Mouse (Mus musculus): Measurements from ENCODE around the gene Il34. TPM values are rescaled to one million over a fixed set of nuclear protein-coding genes. Genes with fewer than 3 reads are reported as not detected.

The Il34 gene
- polyA plus RNA-seq, 1 experiment from 2014 or later, result 1.2 TPM

DNA sequence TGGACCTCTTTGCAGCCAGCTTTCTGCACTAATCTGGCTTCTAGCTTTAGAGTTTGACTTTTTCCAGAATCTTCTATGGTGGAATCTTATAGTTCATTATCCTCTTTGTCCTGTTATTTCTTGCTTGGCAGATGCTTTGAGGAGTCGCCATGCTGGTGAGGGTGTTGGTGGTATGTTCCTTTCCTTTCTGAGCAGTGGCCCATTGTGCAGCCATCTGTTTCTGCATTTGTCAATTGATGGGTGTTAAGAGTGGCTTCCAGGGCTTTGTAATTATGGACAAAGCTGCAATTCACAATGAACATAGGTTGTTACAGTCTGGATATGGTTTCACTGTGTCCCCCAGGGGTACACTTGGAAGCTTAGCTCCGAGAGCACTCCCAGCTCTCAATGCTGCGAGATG is 41.1 kb downstream of the Il34 start:
- Histone ChIP-seq H3K9ac (replicated peaks; ENCODE audit: low read depth, low read length) (no peak overlapping the region), H3K4me2 (replicated peaks; ENCODE audit: low read depth, low read length) (no peak overlapping the region), H3K36me3 (ENCODE audit: control insufficient read depth, insufficient read depth, low read length) (no peaks in the 10 kb centered on the region), H3K4me1 (ENCODE audit: control insufficient read depth, insufficient read depth, low read length) (peaks cover 8% of the 10 kb centered on the region; the same call in 1 of the 2 replicates), H3K27me3 (ENCODE audit: control insufficient read depth, insufficient read depth, low read length) (no peaks in the 10 kb centered on the region), H3K27ac (ENCODE audit: low read length) (no peak overlapping the region), H3K4me3 (ENCODE audit: low read depth, low read length) (no peak overlapping the region), H3K9me3 (ENCODE audit: control insufficient read depth, low read depth, low read length) (no peaks in the 10 kb centered on the region)
- no peak for ATAC-seq (ENCODE audit: insufficient number of reproducible peaks, insufficient read depth, low FRiP score, low read depth)
- 75% methylated on average over 3 of the region's 3 CpGs for WGBS

DNA sequence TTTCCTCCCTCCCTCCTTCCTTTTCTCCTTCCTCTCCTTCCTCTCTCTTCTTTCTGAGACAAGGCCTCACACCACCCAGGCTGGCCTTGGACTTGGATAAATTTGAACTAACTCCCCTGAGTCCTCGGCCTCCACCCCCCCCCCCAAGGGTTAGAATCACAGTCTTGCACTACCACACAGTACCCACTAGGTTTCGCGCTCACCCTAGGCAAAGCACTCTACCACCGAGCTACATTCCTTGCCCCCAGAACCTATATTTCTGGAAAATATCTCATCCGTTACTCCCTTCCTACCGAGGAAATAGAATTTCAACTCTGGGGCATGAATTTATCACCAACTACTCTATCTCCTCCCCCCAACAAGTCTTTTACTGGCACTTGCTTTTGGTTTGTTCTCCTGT is 43.7 kb downstream of the Il34 start:
- H3K9me3 ChIP-seq (ENCODE audit: control insufficient read depth, low read depth, low read length), result no peaks in the 10 kb centered on the region
- H3K4me1 ChIP-seq (ENCODE audit: control insufficient read depth, insufficient read depth, low read length), result peaks cover 8% of the 10 kb centered on the region; the same call in 1 of the 2 replicates
- no peaks in the 10 kb centered on the region for H3K36me3 ChIP-seq (ENCODE audit: control insufficient read depth, insufficient read depth, low read length)
- no peak overlapping the region for H3K4me2 ChIP-seq (replicated peaks; ENCODE audit: low read depth, low read length)
- no peak overlapping the region for H3K9ac ChIP-seq (replicated peaks; ENCODE audit: low read depth, low read length)
- no peak overlapping the region for H3K27ac ChIP-seq (ENCODE audit: low read length)
- no peak overlapping the region for H3K4me3 ChIP-seq (ENCODE audit: low read depth, low read length)
- 51% methylated on average over 6 of the region's 6 CpGs for WGBS
- H3K27me3 ChIP-seq (ENCODE audit: control insufficient read depth, insufficient read depth, low read length), result no peaks in the 10 kb centered on the region
- no peak for ATAC-seq (ENCODE audit: insufficient number of reproducible peaks, insufficient read depth, low FRiP score, low read depth)

DNA sequence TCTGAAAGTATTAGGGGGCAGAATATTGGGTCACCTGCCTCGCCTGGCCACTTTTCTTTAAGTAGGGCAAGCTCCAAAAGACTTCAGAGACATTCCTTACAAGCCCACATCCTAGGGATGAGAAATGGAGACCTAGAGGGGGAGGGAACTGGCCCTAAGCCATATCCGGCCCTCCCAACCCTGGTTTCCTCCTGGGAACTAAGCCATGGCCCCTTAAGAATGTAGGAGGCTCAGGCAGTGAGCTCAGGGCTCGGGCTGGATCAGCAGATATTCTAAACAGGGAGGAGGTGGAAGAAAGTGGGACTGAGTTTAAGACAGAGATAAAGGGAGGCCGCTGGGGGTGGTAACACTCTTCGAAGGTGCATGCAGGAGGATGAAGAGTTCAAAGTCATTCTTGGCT is 44.5 kb downstream of the Il34 start:
- Histone ChIP-seq H3K27ac (ENCODE audit: low read length) (no peak overlapping the region), H3K4me3 (ENCODE audit: low read depth, low read length) (no peak overlapping the region), H3K27me3 (ENCODE audit: control insufficient read depth, insufficient read depth, low read length) (no peaks in the 10 kb centered on the region), H3K4me2 (replicated peaks; ENCODE audit: low read depth, low read length) (no peak overlapping the region), H3K4me1 (ENCODE audit: control insufficient read depth, insufficient read depth, low read length) (peaks cover 8% of the 10 kb centered on the region; the same call in 1 of the 2 replicates), H3K36me3 (ENCODE audit: control insufficient read depth, insufficient read depth, low read length) (no peaks in the 10 kb centered on the region), H3K9me3 (ENCODE audit: control insufficient read depth, low read depth, low read length) (no peaks in the 10 kb centered on the region), H3K9ac (replicated peaks; ENCODE audit: low read depth, low read length) (no peak overlapping the region)
- no peak for ATAC-seq (ENCODE audit: insufficient number of reproducible peaks, insufficient read depth, low FRiP score, low read depth)
- WGBS, result 44% methylated on average over 5 of the region's 5 CpGs

DNA sequence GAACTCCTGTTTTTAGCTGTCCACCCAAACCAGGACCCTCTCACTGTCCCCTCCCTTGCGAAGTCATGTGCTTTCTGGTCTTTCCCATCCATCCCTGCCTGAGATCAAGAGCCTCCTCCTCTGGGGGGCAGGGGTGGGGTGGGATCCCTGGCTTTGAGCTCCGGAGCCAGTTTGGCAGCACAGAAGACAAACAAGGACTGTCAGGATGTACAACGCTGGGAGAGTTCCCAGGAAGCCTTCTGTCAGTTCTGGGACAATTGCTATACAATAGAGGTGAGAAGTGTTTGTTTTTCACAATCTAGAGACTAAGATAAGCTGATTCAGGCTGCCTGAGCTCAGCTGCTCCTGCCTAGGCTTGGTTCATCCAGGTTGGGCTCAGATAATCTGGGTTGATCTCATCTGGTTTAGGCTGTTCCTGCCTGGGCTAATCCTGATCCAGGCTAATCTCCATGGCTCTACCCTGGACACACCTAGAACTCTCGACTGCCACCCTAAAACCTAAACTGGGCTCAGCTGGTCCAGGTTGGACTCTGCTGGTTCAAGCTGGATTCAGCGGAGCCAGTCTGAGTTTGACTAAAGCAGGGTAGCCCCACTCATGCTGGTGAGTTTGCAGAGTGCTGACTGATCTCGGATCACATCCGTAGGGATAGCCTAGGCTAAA is 45.3 kb downstream of the Il34 start:
- Histone ChIP-seq H3K9ac (replicated peaks; ENCODE audit: low read depth, low read length) (no peak overlapping the region), H3K9me3 (ENCODE audit: control insufficient read depth, low read depth, low read length) (no peaks in the 10 kb centered on the region), H3K36me3 (ENCODE audit: control insufficient read depth, insufficient read depth, low read length) (no peaks in the 10 kb centered on the region), H3K4me2 (replicated peaks; ENCODE audit: low read depth, low read length) (no peak overlapping the region), H3K4me1 (ENCODE audit: control insufficient read depth, insufficient read depth, low read length) (peaks cover 8% of the 10 kb centered on the region; the same call in 1 of the 2 replicates), H3K4me3 (ENCODE audit: low read depth, low read length) (no peak overlapping the region), H3K27me3 (ENCODE audit: control insufficient read depth, insufficient read depth, low read length) (no peaks in the 10 kb centered on the region), H3K27ac (ENCODE audit: low read length) (no peak overlapping the region)
- WGBS, result 59% methylated on average over 7 of the region's 7 CpGs
- no peak for ATAC-seq (ENCODE audit: insufficient number of reproducible peaks, insufficient read depth, low FRiP score, low read depth)

DNA sequence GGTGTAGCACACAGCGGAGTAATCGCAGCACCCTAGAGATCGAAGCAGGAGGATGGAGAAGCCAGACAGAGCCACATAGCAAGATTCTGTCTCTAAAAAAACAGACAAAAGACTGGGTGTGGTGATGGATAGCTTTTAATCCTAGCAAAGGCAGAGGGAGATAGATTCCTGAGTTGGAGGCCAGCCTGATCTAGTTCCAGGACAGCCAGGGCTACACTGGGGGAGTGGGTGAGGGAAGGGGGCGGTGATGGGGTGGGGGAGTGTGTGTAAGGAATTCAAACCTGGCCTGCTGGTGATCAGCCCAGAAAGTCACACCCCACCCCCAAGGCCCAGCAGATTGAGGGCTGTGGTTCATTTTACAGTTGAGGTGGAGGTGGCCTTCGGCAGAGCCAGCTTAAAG is 49.5 kb downstream of the Il34 start:
- H3K4me1 ChIP-seq (ENCODE audit: control insufficient read depth, insufficient read depth, low read length), result peaks cover 9% of the 10 kb centered on the region; the same call in 1 of the 2 replicates
- H3K4me3 ChIP-seq (ENCODE audit: low read depth, low read length), result no peak overlapping the region
- H3K9ac ChIP-seq (replicated peaks; ENCODE audit: low read depth, low read length), result no peak overlapping the region
- H3K27ac ChIP-seq (ENCODE audit: low read length), result no peak overlapping the region
- H3K4me2 ChIP-seq (replicated peaks; ENCODE audit: low read depth, low read length), result no peak overlapping the region
- no peaks in the 10 kb centered on the region for H3K9me3 ChIP-seq (ENCODE audit: control insufficient read depth, low read depth, low read length)
- WGBS, result 77% methylated on average over 5 of the region's 5 CpGs
- no peaks in the 10 kb centered on the region for H3K36me3 ChIP-seq (ENCODE audit: control insufficient read depth, insufficient read depth, low read length)
- ATAC-seq (ENCODE audit: insufficient number of reproducible peaks, insufficient read depth, low FRiP score, low read depth), result no peak
- H3K27me3 ChIP-seq (ENCODE audit: control insufficient read depth, insufficient read depth, low read length), result no peaks in the 10 kb centered on the region

DNA sequence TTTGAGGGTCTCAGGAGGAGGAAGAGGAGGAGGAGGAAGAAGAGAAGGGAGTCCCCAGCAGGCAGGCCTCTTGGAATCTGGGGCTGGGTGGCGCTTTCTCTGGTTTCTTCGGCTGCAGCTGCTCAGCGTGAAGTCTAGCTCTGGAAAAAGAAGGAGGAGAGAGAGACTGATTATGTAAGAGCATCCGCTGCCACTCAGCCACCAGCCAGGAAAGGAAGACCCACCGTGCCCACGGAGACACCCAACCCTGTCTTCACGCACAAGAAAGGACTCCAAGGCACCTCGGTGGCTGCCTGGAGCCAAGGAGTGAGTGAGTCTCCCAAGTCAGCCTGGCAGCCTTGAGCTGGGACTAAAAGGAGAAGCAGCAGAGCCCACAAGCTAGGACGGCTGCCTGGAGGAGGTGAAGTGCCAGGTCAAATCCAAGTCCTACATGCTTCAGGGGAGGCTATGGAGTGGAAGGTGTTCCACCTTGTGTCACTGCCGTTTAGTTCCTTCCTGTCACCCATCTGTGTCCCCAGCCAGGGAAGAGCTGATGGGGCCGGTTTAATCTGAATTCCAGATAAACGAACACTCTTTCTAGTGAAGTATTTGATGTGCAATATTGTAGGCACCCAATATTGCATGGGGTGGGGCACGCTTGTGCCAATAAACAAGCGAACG is 50.1 kb downstream of the Il34 start:
- Histone ChIP-seq H3K9ac (replicated peaks; ENCODE audit: low read depth, low read length) (no peak overlapping the region), H3K4me3 (ENCODE audit: low read depth, low read length) (no peak overlapping the region), H3K27ac (ENCODE audit: low read length) (no peak overlapping the region), H3K4me1 (ENCODE audit: control insufficient read depth, insufficient read depth, low read length) (peaks cover 7% of the 10 kb centered on the region; the same call in 1 of the 2 replicates), H3K9me3 (ENCODE audit: control insufficient read depth, low read depth, low read length) (no peaks in the 10 kb centered on the region), H3K27me3 (ENCODE audit: control insufficient read depth, insufficient read depth, low read length) (no peaks in the 10 kb centered on the region), H3K36me3 (ENCODE audit: control insufficient read depth, insufficient read depth, low read length) (no peaks in the 10 kb centered on the region), H3K4me2 (replicated peaks; ENCODE audit: low read depth, low read length) (no peak overlapping the region)
- WGBS, result 63% methylated on average over 15 of the region's 15 CpGs
- no peak for ATAC-seq (ENCODE audit: insufficient number of reproducible peaks, insufficient read depth, low FRiP score, low read depth)

DNA sequence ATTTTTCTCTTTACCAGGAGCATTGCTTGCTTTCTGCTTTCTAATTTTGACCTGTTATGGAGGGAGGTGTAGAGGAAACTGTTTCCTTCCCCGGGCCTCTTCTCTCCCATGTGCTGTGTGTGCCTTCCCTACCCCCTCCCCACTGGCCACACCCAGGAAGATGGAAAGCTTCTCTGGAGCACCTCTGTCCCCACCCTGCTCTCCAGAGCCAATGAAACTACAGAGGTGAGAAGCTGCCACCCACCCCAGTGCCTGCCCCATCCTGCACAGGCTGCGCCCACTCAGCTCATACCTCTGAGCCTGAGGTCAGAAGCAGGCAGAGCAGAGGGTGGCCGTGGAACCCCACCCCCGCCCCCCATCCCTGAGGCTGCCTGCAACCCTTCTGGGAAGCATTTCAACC is 51.0 kb downstream of the Il34 start:
- Histone ChIP-seq H3K9ac (replicated peaks; ENCODE audit: low read depth, low read length) (no peak overlapping the region), H3K4me3 (ENCODE audit: low read depth, low read length) (no peak overlapping the region), H3K4me1 (ENCODE audit: control insufficient read depth, insufficient read depth, low read length) (peaks cover 3% of the 10 kb centered on the region; the same call in 1 of the 2 replicates), H3K27ac (ENCODE audit: low read length) (no peak overlapping the region), H3K36me3 (ENCODE audit: control insufficient read depth, insufficient read depth, low read length) (no peaks in the 10 kb centered on the region), H3K27me3 (ENCODE audit: control insufficient read depth, insufficient read depth, low read length) (no peaks in the 10 kb centered on the region), H3K9me3 (ENCODE audit: control insufficient read depth, low read depth, low read length) (no peaks in the 10 kb centered on the region), H3K4me2 (replicated peaks; ENCODE audit: low read depth, low read length) (no peak overlapping the region)
- ATAC-seq (ENCODE audit: insufficient number of reproducible peaks, insufficient read depth, low FRiP score, low read depth), result peak; percentile 76; the same call in 1 of the 2 replicates
- 34% methylated on average over 4 of the region's 4 CpGs for WGBS

DNA sequence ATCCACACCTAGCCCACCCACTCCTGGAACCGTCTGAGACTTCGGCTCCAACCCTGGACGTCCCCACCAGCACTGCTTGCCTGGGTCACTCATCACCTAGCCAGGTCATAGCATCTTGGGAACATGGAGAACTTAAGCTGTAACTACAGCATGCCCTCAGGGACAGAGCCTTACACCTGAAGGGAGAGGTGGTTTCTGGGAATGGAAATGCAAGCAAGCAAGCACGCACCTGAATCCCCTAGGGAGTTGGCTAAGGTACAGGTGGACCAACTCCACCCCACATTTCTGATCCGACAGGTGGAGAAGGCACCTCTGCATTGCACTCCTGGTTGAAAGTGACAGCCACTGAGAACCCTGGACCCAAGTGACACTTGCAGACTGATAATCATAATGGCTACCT is 54.2 kb downstream of the Il34 start:
- Histone ChIP-seq H3K9ac (replicated peaks; ENCODE audit: low read depth, low read length) (no peak overlapping the region), H3K4me3 (ENCODE audit: low read depth, low read length) (no peak overlapping the region), H3K27me3 (ENCODE audit: control insufficient read depth, insufficient read depth, low read length) (no peaks in the 10 kb centered on the region), H3K27ac (ENCODE audit: low read length) (no peak overlapping the region), H3K9me3 (ENCODE audit: control insufficient read depth, low read depth, low read length) (no peaks in the 10 kb centered on the region), H3K36me3 (ENCODE audit: control insufficient read depth, insufficient read depth, low read length) (no peaks in the 10 kb centered on the region), H3K4me1 (ENCODE audit: control insufficient read depth, insufficient read depth, low read length) (peaks cover 3% of the 10 kb centered on the region; the same call in 1 of the 2 replicates), H3K4me2 (replicated peaks; ENCODE audit: low read depth, low read length) (no peak overlapping the region)
- ATAC-seq (ENCODE audit: insufficient number of reproducible peaks, insufficient read depth, low FRiP score, low read depth), result no peak
- 79% methylated on average over 5 of the region's 5 CpGs for WGBS

All from stomach, embryonic 14.5 days (tissue).